Mouse (Mus musculus) gastrocnemius, postnatal 25 days (tissue): ENCODE results near the gene Acad9. TPM values are rescaled to one million over a fixed set of nuclear protein-coding genes. Genes with fewer than 3 reads are reported as not detected.

Experiments used
- DNase-seq: peaks from one replicate; pipeline ENCODE4 v3.0.0; 2022
- long read RNA-seq, 2 experiments: library from polyadenylated mRNA; stranded (forward); transcript quantifications; one replicate each; pipeline ENCODE4 v2.0.0; 2021
- total RNA-seq, 2 experiments: library from RNA; stranded (reverse); gene quantifications; 1 replicate in 1 of 2; 2 replicates in 1 of 2; pipeline ENCODE4 v1.2.3; 2021

Gene Acad9
- total RNA-seq, result 10 to 100 TPM; 22.3 to 24.1 TPM
- long read RNA-seq, experiment 1, transcript Acad9-201 (18 exons, 3,930 nt), result major isoform, 14 of 30 reads
- long read RNA-seq, experiment 1, partial matches to known transcripts, result 1 of 30 reads
- long read RNA-seq, experiment 1, other reads (novel, unspliced or antisense), result 15 of 30 reads
- long read RNA-seq, experiment 2, transcript Acad9-201 (18 exons, 3,930 nt), result major isoform, 41 of 53 reads
- long read RNA-seq, experiment 2, partial matches to known transcripts, result 2 of 53 reads
- long read RNA-seq, experiment 2, other reads (novel, unspliced or antisense), result 9 of 53 reads

DNA sequence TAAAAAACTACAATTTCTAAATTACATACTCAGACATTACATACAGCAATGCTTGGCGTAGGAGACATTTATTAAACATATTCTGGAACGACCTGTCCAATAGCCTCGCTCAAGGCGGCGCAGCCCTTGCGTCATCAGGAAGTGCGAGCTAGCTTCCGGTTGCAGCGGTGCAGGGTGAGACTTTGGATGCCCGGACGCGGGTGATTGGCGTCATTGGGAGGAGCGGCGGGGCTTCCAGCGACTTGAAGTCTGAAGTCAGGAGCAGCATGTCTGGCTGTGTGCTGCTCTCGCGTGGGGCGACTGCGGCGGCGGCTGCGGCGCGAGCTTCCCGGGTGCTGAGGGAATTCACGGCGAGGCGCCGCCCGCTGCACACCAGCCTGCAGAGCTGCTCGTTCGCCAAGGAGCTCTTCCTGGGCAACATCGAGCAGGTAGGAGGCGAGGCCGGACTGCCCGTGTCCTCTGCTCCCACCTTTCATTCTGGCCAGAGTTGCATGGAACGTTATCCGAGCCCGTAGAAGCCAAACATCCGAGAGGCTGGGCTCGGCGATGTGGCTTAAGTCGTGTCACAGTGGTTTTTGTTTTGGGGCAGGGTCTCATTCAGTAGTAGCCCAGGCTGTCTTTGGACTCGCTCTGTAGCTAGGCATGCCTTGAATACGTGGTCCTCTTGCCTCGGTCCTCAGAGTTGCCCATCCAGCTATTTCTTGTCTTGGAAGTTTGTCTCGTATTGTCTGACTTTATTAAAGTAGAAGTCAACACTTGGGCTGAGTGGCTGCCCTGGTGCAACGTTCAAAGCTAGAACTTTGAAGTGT, at the start of gene Acad9:
Gene Acad9 (plus strand): TSS at position 137 of the 809 bp plus-strand sequence.
- peak; percentile 90 for DNase-seq

GRCm38 (mm10) chr3:36025732-36026131, 40.0 kb upstream of the Acad9 start:
- DNase-seq, result no peak

- DNase-seq, result no peak
These were observed 35.8 kb upstream of the Acad9 start for GRCm38 (mm10) chr3:36029993-36030392.

DNA sequence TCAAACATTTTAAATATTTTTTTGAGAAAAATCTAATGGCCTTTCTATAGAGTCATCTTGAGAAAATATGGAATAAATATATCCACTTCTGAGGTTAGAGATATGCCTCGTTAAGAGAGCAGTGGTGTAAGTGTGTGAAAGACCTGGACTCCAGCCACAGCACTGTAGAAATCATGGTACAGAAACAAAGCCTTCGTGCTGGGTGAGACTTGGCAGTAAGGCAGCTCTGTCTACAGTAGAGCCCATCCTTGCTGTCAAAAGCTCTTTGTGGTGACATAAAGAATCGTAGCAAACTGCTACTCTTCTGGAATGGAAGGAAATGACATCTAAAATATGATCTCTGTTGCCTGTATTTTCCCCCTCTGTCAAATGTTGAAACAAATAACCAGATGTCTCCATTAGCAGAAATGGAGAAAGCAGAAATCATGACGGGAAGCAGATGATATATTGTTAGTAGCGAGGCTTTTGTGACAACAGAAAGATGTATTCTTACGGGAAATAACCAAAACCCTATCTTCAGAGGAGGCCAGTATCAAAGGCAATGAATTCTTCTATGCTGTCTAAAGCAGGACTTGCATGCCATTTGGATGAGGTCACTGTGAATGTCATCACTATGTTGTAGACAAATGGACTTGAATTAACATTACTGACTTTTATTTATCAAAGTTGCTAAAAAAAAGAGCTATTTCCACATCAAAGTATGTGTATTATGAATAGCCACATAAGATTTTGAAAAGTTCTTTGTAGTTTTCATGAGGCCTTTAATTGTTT, 33.9 kb upstream of the Acad9 start:
- no peak for DNase-seq

GRCm38 (mm10) chr3:36044520-36044919, 21.3 kb upstream of the Acad9 start:
- DNase-seq, result no peak

DNA sequence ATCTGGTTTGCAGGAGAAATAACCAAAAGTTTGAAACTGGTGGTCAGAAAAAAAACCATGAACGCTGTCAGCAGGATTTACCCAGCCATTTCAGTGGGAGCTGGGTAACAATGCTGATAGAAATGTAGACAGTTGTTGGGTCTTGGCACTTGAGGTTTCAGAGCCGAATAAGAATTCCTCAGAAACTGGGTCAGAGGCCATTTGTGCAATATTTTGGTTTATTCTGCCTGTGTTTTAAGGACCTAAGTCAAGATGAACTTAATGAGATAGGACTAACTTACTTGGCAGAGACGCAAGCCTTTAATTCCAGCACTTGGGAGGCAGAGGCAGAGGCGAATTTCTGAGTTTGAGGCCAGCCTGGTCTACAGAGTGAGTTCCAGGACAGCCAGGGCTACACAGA, 20.7 kb upstream of the Acad9 start:
- DNase-seq, result no peak

DNA sequence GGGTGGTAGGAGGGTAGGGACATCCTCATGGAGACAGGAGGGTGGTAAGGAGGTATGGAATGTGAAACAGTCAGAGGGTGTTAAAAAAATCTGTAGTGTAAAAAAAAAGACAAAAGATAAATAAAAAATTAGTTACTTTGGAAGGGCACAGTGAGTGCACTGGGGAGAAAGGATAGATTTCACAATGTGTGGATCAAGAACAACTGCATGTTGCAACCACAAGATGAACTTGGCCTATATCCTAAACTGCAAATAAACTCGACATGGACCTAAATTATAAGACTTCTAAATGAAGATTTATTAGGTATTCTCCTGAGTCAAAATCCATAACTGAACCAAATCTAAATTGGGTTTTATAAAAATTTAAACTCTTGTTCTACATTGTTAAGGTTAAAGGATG, 16.7 kb upstream of the Acad9 start:
- no peak for DNase-seq

DNA sequence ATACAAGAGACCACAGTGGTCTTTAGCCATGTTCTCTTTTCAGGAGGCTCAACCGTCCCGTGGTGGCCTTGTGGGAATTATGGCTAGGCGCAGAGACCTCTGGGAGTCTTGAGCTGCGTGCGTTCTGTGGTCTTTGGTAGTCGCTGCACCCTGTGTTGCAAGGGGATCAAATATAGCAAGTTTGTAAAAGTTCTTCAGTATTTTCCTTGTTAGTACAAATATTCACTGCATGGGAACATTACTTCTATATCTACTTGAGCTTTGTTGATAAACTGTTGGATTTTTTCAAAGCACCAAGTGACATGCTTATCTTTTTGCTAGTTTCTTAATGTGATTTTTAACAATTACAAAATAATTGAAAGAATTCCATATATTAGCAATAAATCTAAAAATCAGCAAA, 12.3 kb upstream of the Acad9 start, which contains the start of gene Ccdc144b:
Gene Ccdc144b (minus strand): TSS at position 101 of the 400 bp plus-strand sequence.
- DNase-seq, result no peak

DNA sequence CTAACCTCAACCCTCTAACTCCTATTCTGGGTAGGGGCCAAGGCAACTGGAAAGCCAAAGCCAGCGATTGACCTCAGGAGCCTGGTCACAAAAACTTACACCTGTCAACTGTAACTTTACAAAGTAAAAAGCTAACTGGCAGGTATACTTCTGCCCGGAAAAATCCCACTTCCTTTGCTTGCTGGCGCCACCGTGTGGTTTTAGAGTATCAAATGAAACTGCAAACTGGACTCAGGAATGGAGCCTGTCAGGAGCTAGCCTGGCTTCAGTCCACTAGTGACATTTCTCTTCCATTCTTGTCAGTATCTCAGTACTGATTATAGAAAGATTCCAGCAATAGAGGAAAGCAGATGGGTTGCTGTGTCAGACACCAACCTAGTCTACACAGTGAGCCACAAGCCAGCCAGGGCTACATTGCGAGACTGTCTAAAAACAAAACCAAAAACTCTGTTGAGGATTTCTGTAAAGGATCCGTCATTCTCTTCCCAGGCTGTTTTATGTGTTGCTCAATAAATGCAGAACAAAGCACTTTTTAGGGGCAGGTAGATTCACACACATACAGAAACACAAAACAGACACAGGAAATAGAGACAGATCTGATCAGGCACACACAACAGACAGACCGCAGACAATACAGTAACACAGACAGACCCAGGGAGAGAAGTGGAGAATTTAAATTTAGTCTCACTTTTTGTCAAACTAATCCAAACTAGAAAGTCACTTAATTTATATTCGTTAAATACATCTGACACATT, 5.5 kb upstream of the Acad9 start:
- DNase-seq, result no peak

- no peak for DNase-seq
These were observed 1.2 kb upstream of the Acad9 start for GRCm38 (mm10) chr3:36064592-36065061.

GRCm38 (mm10) chr3:36065166-36065565, 613 bp upstream of the Acad9 start:
- no peak for DNase-seq

DNA sequence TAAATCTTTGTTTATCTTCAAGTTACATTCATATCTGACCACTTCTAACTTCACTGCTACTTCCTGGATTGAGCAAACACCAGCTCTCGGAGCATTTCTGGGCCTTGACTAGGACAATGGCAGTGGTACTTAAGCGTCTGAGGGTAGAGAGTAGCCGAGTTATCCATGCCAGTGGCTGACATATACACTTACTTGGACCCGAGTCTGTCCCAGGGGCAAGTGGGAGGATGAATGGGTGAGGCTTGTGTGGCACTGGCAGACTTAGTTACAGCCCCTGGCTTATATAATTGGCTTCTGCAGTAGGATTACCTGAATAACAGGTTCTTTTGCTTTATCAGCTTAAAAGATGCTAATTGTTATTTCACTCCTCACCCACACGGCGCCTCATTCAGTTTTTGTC, 2.0 kb downstream of the Acad9 start:
- DNase-seq, result no peak

DNA sequence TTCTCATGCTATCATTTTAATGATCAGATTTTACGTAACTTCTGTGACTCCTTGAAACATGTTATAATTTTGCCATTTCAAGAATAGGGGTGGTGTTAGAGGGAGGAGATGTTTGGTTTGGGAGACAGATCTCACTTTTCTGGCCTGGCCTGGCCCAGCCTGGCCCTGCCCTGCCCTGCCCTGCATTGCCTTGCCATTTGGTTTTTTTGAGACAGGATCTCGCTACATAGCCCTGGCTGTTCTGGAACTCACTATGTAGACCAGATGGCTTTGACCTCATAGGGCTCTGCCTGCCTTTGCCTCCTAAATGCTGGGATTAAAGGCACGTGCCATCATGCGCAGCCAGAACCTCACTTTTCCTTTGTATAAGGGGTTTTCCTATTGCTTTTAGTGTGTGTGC, 4.7 kb downstream of the Acad9 start:
- DNase-seq, result no peak

DNA sequence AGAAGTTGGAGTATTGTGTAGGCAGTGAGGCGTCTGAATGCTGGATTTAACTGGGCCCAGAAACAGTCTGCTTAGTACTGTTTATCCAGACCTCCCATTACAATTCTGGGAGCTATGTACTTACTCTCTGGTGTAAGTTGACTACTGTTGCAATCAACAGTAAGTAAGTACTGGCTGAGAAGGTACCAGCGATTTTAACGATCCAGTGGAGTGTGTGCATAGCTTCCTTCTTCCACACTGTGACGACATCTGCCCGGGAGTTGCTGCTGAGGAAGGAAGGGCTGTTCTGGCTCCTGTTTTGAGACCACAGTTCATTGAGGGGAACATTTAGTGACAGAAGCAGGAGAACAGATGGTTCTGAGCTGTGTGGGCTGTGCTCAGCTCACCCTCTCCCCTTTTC, 5.3 kb downstream of the Acad9 start:
- no peak for DNase-seq

DNA sequence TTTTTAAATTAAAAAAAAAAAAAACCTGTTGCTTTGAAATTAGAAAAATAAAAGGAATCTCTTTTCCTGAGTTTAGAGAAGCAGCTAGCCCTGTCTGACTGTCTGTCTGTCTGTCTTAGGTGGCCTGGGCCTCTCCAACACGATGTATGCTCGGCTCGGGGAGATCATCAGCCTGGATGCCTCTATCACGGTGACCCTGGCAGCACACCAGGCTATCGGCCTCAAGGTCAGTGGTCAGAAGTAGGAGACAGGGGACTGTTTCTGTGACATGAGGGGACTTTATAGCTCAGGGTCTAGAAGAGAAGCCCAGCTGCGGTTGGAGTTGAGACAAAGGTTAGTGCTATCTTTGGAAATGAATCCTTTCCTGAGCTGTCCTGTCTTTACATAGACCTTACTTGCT, 8.5 kb downstream of the Acad9 start:
- no peak for DNase-seq

GRCm38 (mm10) chr3:36075466-36075865, 9.7 kb downstream of the Acad9 start:
- DNase-seq, result no peak

DNA sequence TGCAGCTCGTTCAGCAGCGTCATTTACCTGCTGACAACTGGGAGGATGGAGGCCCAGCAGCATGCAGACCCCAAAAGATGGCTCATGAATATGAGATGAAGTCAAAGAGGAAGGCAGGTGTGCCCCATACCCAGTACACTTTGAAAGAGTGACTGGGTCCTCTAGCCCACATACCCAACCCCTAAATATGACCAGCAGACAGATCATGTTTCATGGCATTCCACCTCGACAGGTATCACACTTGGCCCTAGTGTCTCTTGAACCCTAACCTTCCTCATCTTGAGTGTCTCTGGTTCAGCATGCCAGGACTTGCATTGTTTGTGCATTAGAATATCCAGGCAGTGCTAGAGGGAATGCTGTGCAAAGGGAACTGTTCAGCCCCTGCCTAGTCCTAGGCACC, 11.6 kb downstream of the Acad9 start:
- DNase-seq, result no peak

DNA sequence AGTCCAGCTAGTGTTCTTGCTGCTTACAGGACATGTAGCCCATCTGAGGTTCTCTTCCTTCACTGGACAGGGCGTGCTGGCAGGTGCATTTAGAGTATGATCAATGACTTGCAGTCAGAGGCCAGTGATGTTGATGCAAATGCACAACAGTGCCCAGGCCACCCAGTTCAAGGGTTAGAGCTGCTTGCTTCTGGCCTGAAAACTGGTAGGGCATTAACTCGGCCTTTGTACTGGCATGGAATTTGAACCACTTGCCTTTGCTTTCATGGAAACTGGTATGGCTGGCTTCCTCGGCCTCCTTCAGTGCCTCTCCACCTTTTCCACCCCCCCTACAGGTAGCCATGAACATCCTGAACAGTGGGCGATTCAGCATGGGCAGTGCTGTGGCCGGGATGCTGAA, 14.1 kb downstream of the Acad9 start:
- DNase-seq, result no peak

- no peak for DNase-seq
These were observed 15.0 kb downstream of the Acad9 start for GRCm38 (mm10) chr3:36080741-36081140.

DNA sequence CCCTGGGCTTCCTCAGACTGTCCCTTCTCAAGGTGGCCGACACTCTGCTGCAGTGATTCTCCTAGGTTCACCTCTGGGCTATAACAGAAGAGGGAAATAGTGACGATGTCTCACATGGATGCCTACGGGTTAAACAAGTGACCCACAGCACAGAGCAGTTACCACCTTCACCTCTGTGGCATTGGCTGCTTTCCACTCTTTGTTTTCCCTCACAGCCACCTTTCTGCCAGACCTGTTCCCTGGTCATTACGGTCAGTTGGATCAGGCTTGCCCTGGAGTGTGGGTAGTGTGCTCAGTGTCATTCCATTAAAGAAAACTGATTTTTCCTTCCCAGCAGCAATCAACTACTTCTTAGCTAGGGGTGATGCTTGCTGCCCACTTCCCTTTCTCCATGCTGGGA, 17.1 kb downstream of the Acad9 start:
- no peak for DNase-seq

DNA sequence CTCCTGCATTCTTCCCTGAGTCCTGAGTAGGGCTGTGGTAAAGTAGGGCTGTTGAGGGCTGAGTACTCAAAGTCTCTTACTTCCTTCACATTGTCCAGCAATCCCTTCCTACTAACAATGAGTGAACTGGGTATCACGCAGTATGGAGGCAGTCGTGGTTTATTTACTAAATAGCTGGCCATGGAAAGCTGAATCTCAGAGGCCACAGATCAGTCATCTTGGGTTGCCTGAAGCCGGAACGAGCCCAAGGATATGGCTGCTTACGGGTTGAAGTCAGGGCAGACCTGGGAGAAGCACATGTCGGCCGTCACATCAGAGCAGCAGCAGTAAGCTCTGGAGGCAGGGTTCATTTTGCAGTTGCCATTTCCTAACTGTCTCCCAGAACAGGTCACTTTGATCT, 17.6 kb downstream of the Acad9 start:
- DNase-seq, result no peak

GRCm38 (mm10) chr3:36085394-36085793, 19.6 kb downstream of the Acad9 start:
- DNase-seq, result no peak
